Mouse (Mus musculus) testis, adult 2 months (tissue): ENCODE measurements at regions not wholly inside any gene's neighbourhood (a gene's known extent, or its start where the extent isn't known, plus 50 kb on each side); places are given as distances from the start of the nearest gene placed in this dataset.

ENCODE experiments used
- H3K27ac ChIP-seq: fragments of 200-500 bp; 2 replicates; pipeline ENCODE4 v1.5.1; 2012; ENCODE audit warnings: low read depth, low read length; ENCODE audit not compliant: control insufficient read depth, insufficient read depth
- H3K27me3 ChIP-seq: fragments of 200-500 bp; 2 replicates; pipeline ENCODE4 v1.6.1; 2012; ENCODE audit warnings: mild to moderate bottlenecking, low read length, moderate library complexity; ENCODE audit not compliant: control insufficient read depth, insufficient read depth
- H3K36me3 ChIP-seq: fragments of 200-500 bp; 2 replicates; pipeline ENCODE4 v1.6.1; 2012; ENCODE audit warnings: mild to moderate bottlenecking, low read length; ENCODE audit not compliant: control insufficient read depth, insufficient read depth
- H3K4me1 ChIP-seq: fragments of 200-500 bp; 2 replicates; pipeline ENCODE4 v1.6.1; 2012; ENCODE audit warnings: low read length; ENCODE audit not compliant: control insufficient read depth, insufficient read depth
- H3K4me3 ChIP-seq: fragments of 200-500 bp; 2 replicates; pipeline ENCODE4 v1.5.1; 2012; ENCODE audit warnings: low read depth, mild to moderate bottlenecking, low read length, moderate library complexity, mixed read lengths; ENCODE audit not compliant: control insufficient read depth
- CTCF ChIP-seq: fragments of 200-500 bp; IDR thresholded peaks from 2 replicates; pipeline ENCODE4 v1.5.1; 2012; ENCODE audit warnings: low read depth, mild to moderate bottlenecking, inconsistent platforms, low read length, moderate library complexity; ENCODE audit not compliant: control insufficient read depth, insufficient read depth, insufficient replicate concordance
- POLR2A ChIP-seq: fragments of 200-500 bp; IDR thresholded peaks from 2 replicates; pipeline ENCODE4 v1.6.1; 2012; ENCODE audit warnings: low read depth, mild to moderate bottlenecking, inconsistent platforms, low read length, moderate library complexity; ENCODE audit not compliant: control insufficient read depth

- TF ChIP-seq CTCF: peak; percentile 99
- peak; percentile 86 for TF ChIP-seq POLR2A
- H3K4me3 ChIP-seq: peak overlapping the region; percentile 34
- H3K4me1 ChIP-seq: peaks cover 8% of the 10 kb centered on the region
- no peak overlapping the region for H3K27ac ChIP-seq
- no peaks in the 10 kb centered on the region for H3K27me3 ChIP-seq
- no peaks in the 10 kb centered on the region for H3K36me3 ChIP-seq
These were observed 79.7 kb downstream of the Cd83 start for GRCm38 (mm10) chr13:43864153-43864861.

GRCm38 (mm10) chr13:43865036-43865435 lies 80.5 kb downstream of the Cd83 start:
- TF ChIP-seq CTCF (no peak), POLR2A (no peak)
- peak overlapping the region; percentile 34 for H3K4me3 ChIP-seq
- no peaks in the 10 kb centered on the region for H3K27me3 ChIP-seq
- H3K4me1 ChIP-seq: peaks cover 8% of the 10 kb centered on the region
- no peak overlapping the region for H3K27ac ChIP-seq
- H3K36me3 ChIP-seq: no peaks in the 10 kb centered on the region

GRCm38 (mm10) chr13:43875895-43876294 lies 91.3 kb downstream of the Cd83 start:
- Histone ChIP-seq H3K27me3 (no peaks in the 10 kb centered on the region), H3K36me3 (no peaks in the 10 kb centered on the region), H3K4me1 (no peaks in the 10 kb centered on the region), H3K4me3 (no peak overlapping the region), H3K27ac (no peak overlapping the region)
- no peak for TF ChIP-seq POLR2A
- TF ChIP-seq CTCF: no peak

GRCm38 (mm10) chr13:43887284-43887683 lies 102.7 kb downstream of the Cd83 start:
- H3K27ac ChIP-seq: no peak overlapping the region
- no peak for TF ChIP-seq POLR2A

GRCm38 (mm10) chr13:43891928-43892327 lies 107.4 kb downstream of the Cd83 start:
- Histone ChIP-seq H3K4me1 (peaks cover 8% of the 10 kb centered on the region), H3K27ac (no peak overlapping the region), H3K27me3 (no peaks in the 10 kb centered on the region), H3K4me3 (no peak overlapping the region), H3K36me3 (no peaks in the 10 kb centered on the region)
- TF ChIP-seq POLR2A (no peak), CTCF (no peak)

More at GRCm38 (mm10) chr13:43887284-43887683, 102.7 kb downstream of the Cd83 start:
- H3K27me3 ChIP-seq: no peaks in the 10 kb centered on the region
- H3K4me3 ChIP-seq: no peak overlapping the region
- no peaks in the 10 kb centered on the region for H3K36me3 ChIP-seq
- peaks cover 8% of the 10 kb centered on the region for H3K4me1 ChIP-seq

- no peak overlapping the region for H3K27ac ChIP-seq
- no peaks in the 10 kb centered on the region for H3K27me3 ChIP-seq
- H3K4me3 ChIP-seq: no peak overlapping the region
- TF ChIP-seq POLR2A (no peak), CTCF (no peak)
- peaks cover 4% of the 10 kb centered on the region for H3K4me1 ChIP-seq
- no peaks in the 10 kb centered on the region for H3K36me3 ChIP-seq
These were observed 111.4 kb downstream of the Cd83 start for GRCm38 (mm10) chr13:43895990-43896389.

GRCm38 (mm10) chr13:43897046-43897445 lies 112.5 kb downstream of the Cd83 start:
- Histone ChIP-seq H3K27ac (no peak overlapping the region), H3K27me3 (no peaks in the 10 kb centered on the region), H3K4me1 (no peaks in the 10 kb centered on the region), H3K4me3 (no peak overlapping the region), H3K36me3 (no peaks in the 10 kb centered on the region)
- TF ChIP-seq CTCF (no peak), POLR2A (no peak)

GRCm38 (mm10) chr13:43898555-43899258 lies 114.1 kb downstream of the Cd83 start:
- Histone ChIP-seq H3K27ac (no peak overlapping the region), H3K27me3 (no peaks in the 10 kb centered on the region), H3K4me1 (no peaks in the 10 kb centered on the region), H3K4me3 (no peak overlapping the region), H3K36me3 (no peaks in the 10 kb centered on the region)
- TF ChIP-seq POLR2A (no peak), CTCF (no peak)
